Mouse (Mus musculus): ENCODE measurements around the gene 6030408B16Rik.
"Not testable (repeated sequence)": the region's sequence is repeated elsewhere in the genome, so short reads cannot be mapped to it uniquely, and the experiment has no call there.

Gene 6030408B16Rik

GRCm38 (mm10) chr15:101320618-101321041 lies 27.6 kb downstream of the 6030408B16Rik start:
- in situ Hi-C loops (cut with MseI, MboI), result no loop called here

- in situ Hi-C loops (cut with MseI, MboI), result no loop called here
These were observed 28.1 kb downstream of the 6030408B16Rik start for GRCm38 (mm10) chr15:101321126-101321525.

- in situ Hi-C loops (cut with MseI, MboI), result no loop called here
These were observed 29.1 kb downstream of the 6030408B16Rik start for GRCm38 (mm10) chr15:101322106-101322505.

- in situ Hi-C loops (cut with MseI, MboI), result no loop called here
These were observed 29.6 kb downstream of the 6030408B16Rik start for GRCm38 (mm10) chr15:101322640-101323039.

GRCm38 (mm10) chr15:101323511-101323910 lies 30.5 kb downstream of the 6030408B16Rik start:
- in situ Hi-C loops (cut with MseI, MboI), result no loop called here

- in situ Hi-C loops (cut with MseI, MboI), result not testable (repeated sequence)
These were observed 31.4 kb downstream of the 6030408B16Rik start for GRCm38 (mm10) chr15:101324409-101324808.

DNA sequence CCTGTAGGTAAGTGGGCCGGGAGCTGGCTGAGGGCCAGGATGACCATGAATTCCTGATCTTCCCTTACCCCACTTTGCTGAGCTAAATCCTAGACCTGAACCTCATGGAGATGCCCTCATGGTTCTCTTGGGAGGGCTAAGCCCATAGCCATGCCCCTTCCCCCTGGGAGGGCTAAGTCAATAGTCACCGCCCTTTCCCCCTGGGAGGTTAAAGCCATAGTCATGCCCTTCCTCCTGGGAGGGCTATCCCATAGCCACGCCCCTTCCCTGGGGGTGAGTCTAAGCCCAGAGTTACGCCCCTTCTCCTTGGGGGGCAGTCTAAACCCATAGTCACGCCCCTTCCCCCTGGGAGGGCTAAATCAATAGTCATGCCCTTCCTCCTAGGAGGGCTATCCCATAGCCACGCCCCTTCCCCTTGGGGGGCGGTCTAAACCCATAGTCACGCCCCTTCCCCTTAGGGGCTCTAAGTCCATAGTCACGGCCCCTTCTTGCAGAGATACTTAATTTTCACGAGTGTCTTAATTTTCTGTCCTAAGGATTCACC lies 33.1 kb downstream of the 6030408B16Rik start:
- in situ Hi-C loops (cut with MseI, MboI), result loop anchor here in 1 of 2 experiments (25.0 kb wide), 1 partner anchor 436 kb away; no protein-coding TSS in a partner anchor

DNA sequence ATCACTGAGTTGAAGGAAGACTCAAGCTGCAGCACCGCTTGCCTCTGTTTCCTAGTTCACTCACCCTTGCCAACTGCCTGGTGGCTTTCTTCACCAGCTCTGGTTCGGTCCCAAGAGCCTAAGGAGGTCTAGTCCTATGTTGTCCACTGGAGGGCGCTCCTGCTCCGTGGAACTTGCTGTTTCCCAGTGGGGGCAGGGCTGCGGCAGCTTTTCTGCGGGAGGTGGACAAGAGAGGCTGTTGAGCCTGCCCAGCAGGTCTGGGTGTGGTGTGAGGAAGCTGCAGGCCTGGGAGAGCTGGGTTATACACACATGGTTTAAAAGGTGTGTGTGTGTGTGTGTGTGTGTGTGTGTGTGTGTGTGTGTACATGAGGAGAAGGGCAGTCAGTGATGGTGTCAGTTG lies 34.3 kb downstream of the 6030408B16Rik start:
- in situ Hi-C loops (cut with MseI, MboI), result loop anchor here in 1 of 2 experiments (25.0 kb wide), 1 partner anchor 435 kb away; no protein-coding TSS in a partner anchor

- in situ Hi-C loops (cut with MseI, MboI), result loop anchor here in 1 of 2 experiments (25.0 kb wide), 1 partner anchor 433 kb away; no protein-coding TSS in a partner anchor
These were observed 36.0 kb downstream of the 6030408B16Rik start for GRCm38 (mm10) chr15:101328876-101329563.

DNA sequence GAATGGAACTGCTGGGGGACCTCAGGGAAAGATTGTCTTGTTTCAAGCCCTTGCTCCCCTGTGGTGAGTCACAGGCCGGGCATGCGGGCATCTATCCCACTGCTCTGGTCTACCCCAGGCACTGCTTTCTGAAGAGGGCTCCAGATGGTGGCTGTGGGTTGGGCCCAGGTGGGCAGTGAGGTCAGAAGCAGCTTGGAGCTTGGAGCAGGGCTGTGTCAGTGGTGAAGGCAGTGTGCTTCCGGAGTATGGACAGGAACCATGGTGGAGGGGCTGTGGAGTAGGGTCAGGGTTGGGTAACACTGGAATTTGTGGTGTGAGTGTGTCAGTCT lies 36.5 kb downstream of the 6030408B16Rik start:
- in situ Hi-C loops (cut with MseI, MboI), result loop anchor here in 1 of 2 experiments (25.0 kb wide), 1 partner anchor 433 kb away; no protein-coding TSS in a partner anchor

- in situ Hi-C loops (cut with MseI, MboI), result loop anchor here in 1 of 2 experiments (25.0 kb wide), 1 partner anchor 431 kb away; no protein-coding TSS in a partner anchor
These were observed 38.1 kb downstream of the 6030408B16Rik start for GRCm38 (mm10) chr15:101331090-101331489.

GRCm38 (mm10) chr15:101332370-101332769 lies 39.4 kb downstream of the 6030408B16Rik start:
- in situ Hi-C loops (cut with MseI, MboI), result loop anchor here in 1 of 2 experiments (25.0 kb wide), 1 partner anchor 430 kb away; no protein-coding TSS in a partner anchor

DNA sequence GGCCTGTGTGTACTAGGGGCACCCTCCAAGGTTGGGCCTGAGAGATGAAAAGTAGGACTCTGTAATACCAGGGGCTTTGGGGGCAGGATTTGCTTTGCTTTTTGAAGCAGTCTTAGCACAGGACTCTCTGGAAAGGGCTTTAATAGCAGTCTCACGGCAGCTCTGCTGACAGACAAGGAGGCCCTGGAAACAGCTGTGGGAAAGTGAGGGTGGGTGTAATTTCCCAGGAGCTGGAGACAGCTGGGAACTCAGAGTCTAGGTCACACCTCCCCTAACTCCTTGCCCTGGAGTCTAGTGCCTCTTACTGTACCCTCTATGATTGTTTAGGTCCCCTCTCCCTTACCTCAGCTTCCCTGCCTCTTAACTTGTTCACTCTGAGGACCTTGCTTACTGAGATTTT lies 40.2 kb downstream of the 6030408B16Rik start:
- in situ Hi-C loops (cut with MseI, MboI), result loop anchor here in 1 of 2 experiments (25.0 kb wide), 1 partner anchor 429 kb away; no protein-coding TSS in a partner anchor

- in situ Hi-C loops (cut with MseI, MboI), result loop anchor here in 1 of 2 experiments (25.0 kb wide), 1 partner anchor 429 kb away; no protein-coding TSS in a partner anchor
These were observed 40.6 kb downstream of the 6030408B16Rik start for GRCm38 (mm10) chr15:101333648-101334047.

DNA sequence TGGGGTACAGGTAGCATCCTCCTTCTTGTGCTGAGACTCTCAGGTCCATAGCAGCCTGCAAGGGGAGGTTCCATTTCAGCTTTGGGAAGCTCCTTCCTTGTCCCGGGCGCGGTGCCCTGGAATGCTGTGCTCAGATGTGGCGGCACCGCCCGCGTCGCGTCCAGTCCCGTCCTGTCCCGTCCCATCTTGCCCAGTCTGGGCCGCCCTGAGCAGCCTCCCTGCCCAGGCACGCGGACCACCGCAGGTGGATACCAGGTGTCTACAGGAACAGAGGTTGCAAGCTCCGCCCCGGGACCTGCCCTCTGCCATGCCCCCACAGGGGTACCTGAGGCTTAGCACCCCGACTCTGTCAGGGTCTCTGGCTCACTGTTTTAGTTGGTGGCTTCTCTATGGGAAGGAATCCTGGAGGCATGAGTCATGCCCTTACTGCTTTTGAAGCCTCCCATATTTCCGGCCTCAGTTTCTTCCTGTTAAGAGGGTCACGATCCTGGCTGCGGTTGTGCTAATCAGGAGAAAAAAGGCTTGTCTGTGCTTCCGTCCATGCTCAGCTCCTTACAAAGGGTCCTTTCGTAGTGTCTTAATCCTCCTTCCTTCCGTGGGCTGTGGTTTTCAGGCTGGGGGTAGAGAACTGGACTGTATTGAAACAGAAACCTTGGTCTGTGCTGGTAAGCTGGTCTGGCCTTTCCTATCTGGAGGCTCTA lies 43.6 kb downstream of the 6030408B16Rik start:
- in situ Hi-C loops (cut with MseI, MboI), result loop anchor here (5.0 to 25.0 kb wide), 2 partner anchors 426 to 636 kb away; no protein-coding TSS in a partner anchor

DNA sequence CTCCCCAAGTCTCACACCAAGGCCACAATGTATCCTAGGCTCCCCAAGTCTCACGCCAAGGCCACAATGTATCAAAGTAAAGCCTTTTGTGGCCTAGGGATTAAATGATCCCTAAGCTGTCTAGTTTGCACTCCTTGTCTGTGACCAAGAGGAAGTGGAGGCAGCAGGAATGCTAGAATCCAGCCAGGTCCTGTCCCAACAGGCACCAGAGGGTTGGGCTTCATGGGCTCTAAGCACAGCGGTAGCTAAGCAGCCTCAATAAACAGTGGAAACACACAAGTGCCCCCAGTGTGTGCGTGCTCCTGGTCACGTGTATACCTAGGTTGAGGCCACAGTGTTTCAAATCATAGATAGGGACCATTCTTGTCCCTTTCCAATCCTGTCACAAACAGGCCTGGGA lies 45.3 kb downstream of the 6030408B16Rik start:
- in situ Hi-C loops (cut with MseI, MboI), result loop anchor here (5.0 to 25.0 kb wide), 2 partner anchors 424 to 634 kb away; no protein-coding TSS in a partner anchor

- in situ Hi-C loops (cut with MseI, MboI), result loop anchor here (5.0 to 25.0 kb wide), 2 partner anchors 423 to 633 kb away; no protein-coding TSS in a partner anchor
These were observed 46.5 kb downstream of the 6030408B16Rik start for GRCm38 (mm10) chr15:101339537-101339936.

DNA sequence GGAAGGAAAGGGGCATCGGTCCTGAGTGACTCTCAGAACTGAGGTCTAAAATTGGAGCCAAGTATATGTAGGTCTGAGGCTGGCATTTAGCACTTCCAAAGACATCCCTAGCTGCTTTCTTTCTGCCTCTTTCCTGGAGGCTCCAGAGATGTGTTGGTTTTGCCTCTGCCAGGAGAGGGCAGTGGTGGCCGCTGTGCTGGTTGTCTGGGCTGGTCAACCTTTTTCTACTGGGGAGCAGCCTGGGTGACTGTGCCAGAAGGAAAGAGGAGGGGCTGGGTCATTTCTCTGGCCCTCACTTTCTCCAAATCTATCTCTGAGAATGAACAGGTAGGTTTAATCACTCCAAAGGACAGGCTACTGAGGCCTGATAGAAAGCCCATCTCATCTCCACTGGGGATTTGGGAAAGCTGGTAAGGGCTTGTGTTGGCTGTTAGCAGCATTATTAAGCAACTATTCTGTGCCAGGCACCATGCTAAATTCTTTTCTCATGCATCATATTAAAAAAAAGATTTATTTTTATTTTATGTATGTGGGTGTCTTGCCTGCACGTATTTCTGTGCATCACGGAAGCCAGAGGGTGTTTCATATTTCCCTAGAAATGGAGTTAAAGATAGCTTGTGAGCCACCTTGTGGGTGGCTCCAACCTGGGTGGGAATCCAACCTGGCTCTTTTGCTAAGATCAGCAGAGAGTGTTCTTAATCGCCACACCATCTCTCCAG lies 48.9 kb downstream of the 6030408B16Rik start:
- in situ Hi-C loops (cut with MseI, MboI), result loop anchor here (5.0 to 25.0 kb wide), 4 partner anchors 113 to 430 kb away; partner anchors contain the start of gene Krt83 (in 1 of the 2)

All from mouse trophoblast stem cell (cell line).